Mouse (Mus musculus): ENCODE measurements around the gene Kcnk6. TPM values are rescaled to one million over a fixed set of nuclear protein-coding genes. Genes with fewer than 3 reads are reported as not detected.

The Kcnk6 gene
- total RNA-seq (2014; fragmentation: Nextera tagmentation): 4.3 and 5.6 TPM in 2 replicates
- total RNA-seq (2017): 9.2 and 10.8 TPM in 2 replicates

- ATAC-seq (replicated peaks; ENCODE audit: poor library complexity, severe bottlenecking): peak; percentile 80
Measured at GRCm38 (mm10) chr7:29232247-29233013, at the start of gene Kcnk6. Gene Kcnk6 (minus strand): TSS chr7:29232515.

- ATAC-seq (replicated peaks; ENCODE audit: poor library complexity, severe bottlenecking): peak; percentile 67
Measured at GRCm38 (mm10) chr7:29281201-29282073, 49.1 kb upstream of the Kcnk6 start, which contains the start of gene Spint2. Gene Spint2 (minus strand): TSS chr7:29281912.

- peak; percentile 10; the same call in 1 of the 2 replicates for ATAC-seq (replicated peaks; ENCODE audit: poor library complexity, severe bottlenecking)
Measured at GRCm38 (mm10) chr7:29280801-29281200, 48.5 kb upstream of the Kcnk6 start.

GRCm38 (mm10) chr7:29279924-29280323 is 47.6 kb upstream of the Kcnk6 start:
- ATAC-seq (replicated peaks; ENCODE audit: poor library complexity, severe bottlenecking): no peak

- no peak for ATAC-seq (replicated peaks; ENCODE audit: poor library complexity, severe bottlenecking)
Measured at GRCm38 (mm10) chr7:29279261-29279660, 46.9 kb upstream of the Kcnk6 start.

- ATAC-seq (replicated peaks; ENCODE audit: poor library complexity, severe bottlenecking): no peak
Measured at GRCm38 (mm10) chr7:29277510-29277909, 45.2 kb upstream of the Kcnk6 start.

- no peak for ATAC-seq (replicated peaks; ENCODE audit: poor library complexity, severe bottlenecking)
Measured at GRCm38 (mm10) chr7:29276715-29277114, 44.4 kb upstream of the Kcnk6 start.

GRCm38 (mm10) chr7:29271687-29272465 is 39.6 kb upstream of the Kcnk6 start:
- no peak for ATAC-seq (replicated peaks; ENCODE audit: poor library complexity, severe bottlenecking)

GRCm38 (mm10) chr7:29270445-29270844 is 38.1 kb upstream of the Kcnk6 start:
- ATAC-seq (replicated peaks; ENCODE audit: poor library complexity, severe bottlenecking): peak; percentile 37

GRCm38 (mm10) chr7:29266931-29267330 is 34.6 kb upstream of the Kcnk6 start:
- ATAC-seq (replicated peaks; ENCODE audit: poor library complexity, severe bottlenecking): no peak

GRCm38 (mm10) chr7:29265636-29266035 is 33.3 kb upstream of the Kcnk6 start:
- no peak for ATAC-seq (replicated peaks; ENCODE audit: poor library complexity, severe bottlenecking)

- ATAC-seq (replicated peaks; ENCODE audit: poor library complexity, severe bottlenecking): no peak
Measured at GRCm38 (mm10) chr7:29263831-29264230, 31.5 kb upstream of the Kcnk6 start.

GRCm38 (mm10) chr7:29262151-29262550 is 29.8 kb upstream of the Kcnk6 start:
- ATAC-seq (replicated peaks; ENCODE audit: poor library complexity, severe bottlenecking): no peak

GRCm38 (mm10) chr7:29259781-29260730 is 27.7 kb upstream of the Kcnk6 start:
- ATAC-seq (replicated peaks; ENCODE audit: poor library complexity, severe bottlenecking): no peak

- ATAC-seq (replicated peaks; ENCODE audit: poor library complexity, severe bottlenecking): no peak
Measured at GRCm38 (mm10) chr7:29257368-29257767, 25.1 kb upstream of the Kcnk6 start.

GRCm38 (mm10) chr7:29255875-29256274 is 23.6 kb upstream of the Kcnk6 start:
- no peak for ATAC-seq (replicated peaks; ENCODE audit: poor library complexity, severe bottlenecking)

GRCm38 (mm10) chr7:29253842-29254241 is 21.5 kb upstream of the Kcnk6 start:
- peak; percentile 49; the same call in 1 of the 2 replicates for ATAC-seq (replicated peaks; ENCODE audit: poor library complexity, severe bottlenecking)

- no peak for ATAC-seq (replicated peaks; ENCODE audit: poor library complexity, severe bottlenecking)
Measured at GRCm38 (mm10) chr7:29251166-29251565, 18.9 kb upstream of the Kcnk6 start.

GRCm38 (mm10) chr7:29248261-29248841 is 16.0 kb upstream of the Kcnk6 start, which contains the start of gene 2200002D01Rik:
Gene 2200002D01Rik (minus strand): TSS chr7:29248466.
- ATAC-seq (replicated peaks; ENCODE audit: poor library complexity, severe bottlenecking): peak; percentile 5; the same call in 1 of the 2 replicates
